Mouse (Mus musculus): Measurements from ENCODE around the gene Rpl41. TPM values are rescaled to one million over a fixed set of nuclear protein-coding genes. Genes with fewer than 3 reads are reported as not detected.
"Not testable (repeated sequence)": the region's sequence is repeated elsewhere in the genome, so short reads cannot be mapped to it uniquely, and the experiment has no call there.

Gene Rpl41
- polyA plus RNA-seq, 2 experiments from 2014 or later = 5,950 to 7,803 TPM

DNA sequence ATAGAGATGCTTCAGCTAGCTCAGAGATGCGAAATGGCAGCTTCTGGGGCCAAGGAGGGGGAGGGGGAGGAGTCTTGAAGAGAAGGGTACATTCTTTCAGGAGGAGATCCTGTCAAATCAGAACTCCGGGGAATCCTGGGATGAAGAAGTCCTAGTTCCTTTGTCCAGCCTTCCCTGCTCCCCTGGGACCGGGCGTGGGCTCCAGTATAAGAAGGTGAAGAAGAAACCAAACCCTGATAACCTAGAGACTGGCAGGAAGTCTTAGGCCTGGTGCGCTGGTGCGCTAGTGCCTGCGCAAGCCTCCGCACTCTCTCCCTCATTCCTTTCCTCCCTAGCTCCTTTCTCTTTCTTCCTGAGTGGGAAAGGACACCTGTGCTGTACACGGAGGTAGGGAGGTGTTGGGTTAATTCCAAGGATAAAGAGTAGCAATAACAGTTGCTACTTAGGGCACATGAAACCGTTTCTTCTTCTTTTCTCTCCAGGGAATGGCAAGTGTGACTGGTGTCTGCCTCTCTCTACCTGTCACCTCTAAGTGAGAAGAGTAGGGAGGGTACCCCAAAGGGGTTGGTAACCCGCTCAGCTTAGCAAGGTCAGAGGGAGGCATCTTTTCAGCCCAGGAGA, 24.9 kb downstream of the Rpl41 start:
- no peak for ATAC-seq

DNA sequence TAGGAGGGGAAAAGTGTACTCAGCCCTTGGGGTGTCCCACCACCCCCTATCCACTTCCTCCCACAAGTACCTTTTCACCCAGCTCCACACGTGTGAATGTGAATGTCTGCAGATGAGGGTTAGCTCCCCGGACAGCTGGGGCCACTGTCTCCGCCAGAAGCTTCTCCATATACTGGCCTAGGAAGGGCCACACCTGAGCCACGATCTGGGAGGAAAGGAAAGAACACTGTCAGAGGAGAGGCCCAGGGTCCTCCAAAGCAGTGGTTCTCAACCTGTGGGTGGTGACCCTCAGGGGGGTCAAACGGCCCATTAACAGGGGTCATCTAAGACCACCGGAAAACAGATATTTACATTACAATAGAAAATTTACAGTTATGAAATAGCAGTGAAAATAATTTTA, 26.8 kb downstream of the Rpl41 start:
- no peak for ATAC-seq

DNA sequence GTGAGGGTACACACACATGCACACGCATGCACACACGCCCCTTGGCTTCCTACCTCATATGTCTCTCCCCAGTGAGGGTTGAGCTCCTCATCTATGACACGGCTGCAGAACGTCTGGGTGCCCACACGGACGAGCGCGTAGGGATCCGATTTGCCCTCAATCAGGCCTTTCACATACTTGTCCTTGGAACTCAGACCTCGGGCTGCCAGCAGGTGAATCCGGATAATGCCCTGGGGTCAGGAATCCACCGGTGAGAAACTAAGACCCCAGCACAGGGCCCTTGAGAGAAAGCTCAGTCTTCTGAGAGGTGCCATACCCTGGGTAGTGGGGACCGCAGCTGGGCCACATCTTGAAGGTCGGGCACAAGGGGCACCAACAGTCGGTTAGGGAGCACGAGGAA, 28.5 kb downstream of the Rpl41 start:
- ATAC-seq = no peak

DNA sequence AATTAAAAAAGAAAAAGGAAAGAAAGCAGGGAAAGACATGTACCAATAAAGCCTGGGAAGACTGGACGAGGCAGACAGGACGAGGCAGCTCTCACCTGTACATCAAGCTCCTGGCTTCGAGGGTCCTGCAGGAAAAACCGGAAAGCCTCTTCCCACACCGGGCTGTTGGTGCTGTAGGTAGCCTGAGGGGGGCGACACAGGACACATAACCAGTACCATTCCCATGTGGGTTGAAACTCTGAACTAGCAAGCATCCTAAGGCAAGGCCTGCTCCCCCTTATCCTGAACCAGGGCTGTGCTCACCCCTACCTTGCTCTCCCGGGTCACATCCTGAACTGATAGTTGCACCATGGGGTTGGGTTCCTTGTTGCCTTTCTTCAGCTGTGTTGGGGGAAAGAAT, 30.3 kb downstream of the Rpl41 start:
- ATAC-seq = no peak

DNA sequence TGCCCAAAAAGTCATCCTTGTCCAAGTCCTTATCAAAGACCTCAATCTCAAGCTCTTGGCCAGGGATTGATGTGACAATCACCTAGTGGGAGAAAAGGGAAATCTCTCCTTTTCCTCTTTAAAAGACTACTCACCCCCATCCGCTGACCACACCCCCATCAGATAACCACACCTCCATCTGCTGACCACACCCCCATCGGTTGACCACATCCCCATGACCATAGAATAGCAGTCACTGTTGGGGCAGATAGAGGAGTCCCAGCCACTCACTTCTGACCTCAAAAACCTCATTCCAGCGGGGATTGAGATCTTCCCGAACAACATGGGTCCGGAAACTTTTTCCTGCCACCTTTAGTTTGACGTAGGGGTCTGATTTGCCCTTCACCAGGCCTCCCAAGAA, 32.4 kb downstream of the Rpl41 start:
- ATAC-seq = no peak

DNA sequence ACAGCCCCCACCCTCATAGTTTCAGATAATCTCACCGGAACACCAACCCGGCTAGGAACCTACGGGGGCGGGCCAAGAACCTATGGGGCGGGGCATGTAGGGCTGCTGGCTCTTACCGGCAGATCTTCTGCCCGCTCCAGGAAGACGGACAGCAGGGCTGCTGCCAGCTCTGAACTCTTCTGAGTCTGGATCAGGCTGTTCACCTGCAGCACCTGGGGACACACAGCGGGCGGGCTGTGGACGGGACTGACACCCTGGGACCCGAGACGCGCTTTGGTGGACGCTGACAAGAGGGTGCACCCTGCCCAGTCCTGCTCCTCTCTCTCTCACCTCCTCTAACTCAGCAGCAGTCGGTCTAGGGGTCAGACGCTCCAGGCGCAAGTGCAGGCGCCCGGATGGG, 33.1 kb downstream of the Rpl41 start:
- ATAC-seq = no peak

DNA sequence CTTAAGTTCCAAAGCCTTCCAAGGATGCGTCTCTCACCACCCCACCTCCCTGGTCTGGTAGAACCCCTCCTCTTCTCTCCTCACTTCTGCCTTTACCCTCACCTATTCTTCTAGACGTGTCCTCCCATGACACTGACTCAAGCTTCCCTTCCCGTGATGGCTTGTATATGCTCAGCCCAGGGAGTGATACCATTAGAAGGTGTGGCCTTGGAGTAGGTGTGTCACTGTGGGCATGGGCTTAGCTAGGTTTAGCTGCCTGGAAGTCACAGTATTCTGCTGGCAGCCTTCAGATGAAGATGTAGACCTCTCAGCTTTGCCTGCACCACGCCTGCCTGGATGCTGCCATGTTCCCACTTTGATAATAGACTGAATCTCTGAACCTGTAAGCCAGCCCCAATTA, 34.1 kb downstream of the Rpl41 start:
- no peak for ATAC-seq

DNA sequence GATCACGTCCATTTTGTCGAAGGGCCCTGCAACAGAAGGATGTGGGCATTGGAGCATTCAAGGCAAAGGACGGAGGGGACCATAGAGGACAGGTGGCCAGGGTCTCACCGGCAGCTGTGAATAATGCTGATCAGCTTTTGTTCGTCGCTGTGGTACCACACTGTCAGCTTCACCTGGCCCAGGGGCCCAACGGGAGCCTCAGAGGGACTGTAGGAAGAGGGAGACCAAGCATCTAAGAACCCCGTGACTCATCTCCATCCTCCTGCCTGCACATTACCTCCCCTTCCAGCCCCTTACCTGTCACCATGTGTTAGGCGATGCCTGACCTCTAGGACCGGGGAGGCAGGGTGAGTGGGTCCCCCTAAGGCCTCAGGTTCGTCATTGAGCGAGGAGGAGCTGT, 37.3 kb downstream of the Rpl41 start:
- ATAC-seq = no peak

DNA sequence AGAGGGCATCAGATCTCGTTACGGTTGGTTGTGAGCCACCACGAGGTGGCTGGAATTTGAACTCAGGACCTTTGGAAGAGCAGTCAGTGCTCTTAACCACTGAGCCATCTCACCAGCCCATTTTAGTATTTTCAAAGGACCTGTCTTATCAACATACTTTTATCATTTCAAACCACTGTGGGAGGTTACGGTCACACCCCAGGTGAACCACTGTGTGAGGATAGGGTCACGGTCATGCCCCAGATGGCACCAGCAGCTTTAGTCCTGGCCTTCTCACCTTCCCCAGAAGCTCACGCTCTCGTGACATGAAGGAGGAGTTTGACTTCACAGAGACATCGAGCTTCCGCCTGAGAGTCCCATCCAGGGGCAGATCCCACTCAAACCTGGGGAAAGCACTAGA, 37.9 kb downstream of the Rpl41 start:
- no peak for ATAC-seq

DNA sequence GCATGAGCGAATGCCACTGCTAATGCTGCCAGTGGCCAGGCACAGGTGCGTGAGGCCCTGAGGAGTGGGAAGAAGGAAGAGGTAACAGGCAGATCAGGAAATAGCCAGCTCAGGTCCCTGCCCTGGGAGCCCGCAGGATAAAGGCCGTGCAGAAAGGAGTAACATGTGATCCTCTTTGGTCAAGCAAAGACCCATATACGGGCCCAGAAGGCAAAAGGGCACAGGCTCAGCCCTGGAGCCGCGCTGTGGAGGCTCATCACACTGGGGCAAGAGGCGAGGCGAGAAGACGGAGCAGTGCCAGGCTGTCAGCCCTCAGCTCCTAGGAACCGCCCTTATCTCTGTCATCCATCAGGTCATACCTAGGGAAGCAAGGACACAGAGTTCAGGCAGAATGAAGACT, 38.8 kb downstream of the Rpl41 start:
- ATAC-seq = no peak

DNA sequence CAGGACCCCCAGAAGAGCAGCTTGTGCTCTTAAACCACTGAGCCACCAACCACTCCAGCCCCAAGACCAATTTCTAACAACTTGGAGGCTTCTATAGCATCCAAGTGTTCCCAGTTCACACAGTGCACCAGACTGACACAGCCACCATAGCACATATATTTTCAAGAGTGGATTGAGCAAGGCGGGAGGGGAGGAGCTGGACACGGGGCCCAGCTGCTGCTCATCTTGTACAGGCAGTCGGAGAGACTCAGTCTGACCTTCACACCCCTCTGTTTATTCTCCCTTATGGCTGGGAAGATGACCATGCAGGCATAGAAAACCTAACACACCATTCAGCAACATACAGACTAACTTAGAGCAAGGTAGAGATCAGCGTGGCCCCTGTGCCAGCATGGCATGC, 39.3 kb downstream of the Rpl41 start:
- no peak for ATAC-seq

DNA sequence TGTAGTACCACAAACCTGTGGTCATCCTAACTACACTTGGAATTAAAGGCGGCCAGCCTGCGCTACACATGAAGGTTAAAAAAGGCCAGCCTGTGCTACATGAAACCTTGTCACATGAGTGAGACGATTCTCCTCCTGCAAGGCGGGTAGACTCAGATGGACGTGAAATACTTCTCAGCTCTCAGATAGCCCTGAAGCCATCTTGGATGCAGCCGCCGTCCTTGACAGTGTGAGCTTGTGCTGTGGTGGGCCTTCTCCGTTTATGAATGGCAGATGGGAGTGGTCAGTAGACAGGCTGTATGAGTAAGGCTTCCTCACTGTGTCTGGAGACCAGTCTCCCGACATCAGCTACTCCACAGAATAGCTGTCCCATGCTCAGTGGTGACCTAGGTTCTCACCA, 39.9 kb downstream of the Rpl41 start:
- ATAC-seq = no peak

DNA sequence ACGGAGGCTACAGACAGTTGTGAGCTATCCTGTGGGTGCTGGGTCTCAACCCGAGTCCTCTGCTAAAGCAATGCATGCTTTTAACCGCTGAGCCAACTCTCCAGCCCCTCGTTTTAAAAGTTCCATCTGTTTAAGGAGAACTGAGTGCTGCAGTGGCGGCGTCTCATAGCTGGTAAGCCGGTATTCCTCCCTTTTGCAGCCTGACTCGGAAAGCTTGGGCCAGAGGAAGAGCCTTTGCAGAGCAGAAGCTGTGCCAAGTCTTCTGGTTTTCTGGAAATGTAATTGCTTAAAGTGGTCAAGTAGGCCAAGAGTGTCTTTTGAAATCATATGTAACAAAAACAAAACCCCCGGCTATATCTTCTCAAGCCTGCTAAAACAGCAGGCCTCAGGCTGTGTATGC, 40.8 kb downstream of the Rpl41 start:
- ATAC-seq = no peak

DNA sequence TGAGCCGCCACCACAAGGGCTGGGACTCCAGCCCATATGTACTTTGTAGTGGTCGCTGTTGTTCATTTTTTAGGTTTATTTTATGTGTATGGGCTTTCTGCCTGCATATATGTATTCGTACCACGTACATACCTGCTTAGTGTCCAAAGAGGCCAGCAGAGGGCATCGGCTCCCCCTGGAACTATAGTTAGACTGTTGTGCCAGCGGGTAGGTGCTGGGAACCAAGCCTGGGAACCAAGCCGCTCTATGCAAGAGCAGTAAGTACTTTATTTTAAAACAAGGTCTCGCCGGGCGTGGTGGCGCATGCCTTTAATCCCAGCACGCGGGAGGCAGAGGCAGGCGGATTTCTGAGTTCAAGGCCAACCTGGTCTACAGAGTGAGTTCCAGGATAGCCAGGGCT, 43.1 kb downstream of the Rpl41 start:
- ATAC-seq = no peak

DNA sequence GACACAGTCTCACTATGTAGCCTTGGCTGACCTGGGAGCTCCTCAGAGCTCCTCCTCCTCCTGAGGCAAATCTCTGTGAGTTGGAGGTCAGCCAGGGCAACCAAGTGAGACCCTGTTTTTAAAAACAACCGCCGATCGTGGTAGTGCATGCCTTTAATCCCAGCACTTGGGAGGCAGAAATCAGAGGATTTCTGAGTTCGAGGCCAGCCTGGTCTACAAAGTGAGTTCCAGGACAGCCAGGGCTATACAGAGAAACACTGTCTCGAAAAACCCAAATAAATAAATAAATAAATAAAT, 43.8 kb downstream of the Rpl41 start:
- ATAC-seq = not testable (repeated sequence)

DNA sequence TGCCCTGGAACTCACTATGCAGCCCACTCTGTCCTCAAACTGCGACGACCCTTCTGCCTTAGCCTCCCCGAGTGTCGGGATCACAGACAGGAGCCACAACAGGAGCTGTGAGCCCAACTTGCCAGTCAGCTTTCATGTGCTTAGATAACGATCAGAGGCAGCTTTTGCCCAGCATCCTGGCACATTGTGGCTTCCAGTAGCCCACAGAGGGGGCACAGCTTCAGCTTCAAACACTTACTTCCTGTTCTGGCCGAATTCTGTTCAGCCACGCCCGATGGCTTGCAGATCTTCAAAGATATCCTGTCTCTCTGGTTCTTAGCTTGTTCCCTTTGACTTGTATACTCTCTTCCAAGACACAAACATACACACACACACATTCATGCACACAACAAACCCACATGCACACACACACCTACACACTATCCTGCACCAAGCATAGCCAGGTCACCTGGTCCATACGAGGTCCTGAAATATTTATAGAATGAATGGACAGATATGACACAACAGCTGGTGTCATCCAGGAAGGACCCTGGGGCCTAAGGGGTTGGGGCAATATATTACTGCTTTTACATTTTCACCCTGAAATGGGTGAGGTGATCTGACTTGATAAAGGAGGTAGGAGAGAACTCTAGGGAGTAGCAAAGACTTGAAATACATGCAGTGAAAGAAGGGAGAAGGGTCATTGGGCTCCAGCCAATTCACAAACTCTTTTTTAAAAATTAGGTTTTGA, 44.3 kb downstream of the Rpl41 start:
- peak; percentile 93 for ATAC-seq

DNA sequence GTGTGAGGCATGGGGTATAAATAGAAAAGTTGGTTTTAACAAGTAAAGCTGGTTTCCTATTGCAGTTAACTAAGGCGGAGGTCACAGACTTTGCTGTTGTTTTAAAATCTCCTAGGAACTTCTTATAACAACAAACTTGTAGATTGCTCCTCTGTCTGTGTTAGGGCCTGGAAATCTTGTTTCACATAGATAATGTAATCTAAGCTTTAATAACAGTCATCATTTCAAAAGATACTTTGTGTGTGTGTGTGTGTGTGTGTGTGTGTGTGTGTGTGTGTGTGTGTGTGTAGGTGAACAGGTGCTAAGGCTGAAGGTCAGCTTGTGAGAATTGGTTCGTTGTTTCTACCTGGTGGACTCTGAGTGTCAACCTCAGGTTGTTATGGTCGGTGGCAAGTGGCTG, 45.1 kb downstream of the Rpl41 start:
- no peak for ATAC-seq

DNA sequence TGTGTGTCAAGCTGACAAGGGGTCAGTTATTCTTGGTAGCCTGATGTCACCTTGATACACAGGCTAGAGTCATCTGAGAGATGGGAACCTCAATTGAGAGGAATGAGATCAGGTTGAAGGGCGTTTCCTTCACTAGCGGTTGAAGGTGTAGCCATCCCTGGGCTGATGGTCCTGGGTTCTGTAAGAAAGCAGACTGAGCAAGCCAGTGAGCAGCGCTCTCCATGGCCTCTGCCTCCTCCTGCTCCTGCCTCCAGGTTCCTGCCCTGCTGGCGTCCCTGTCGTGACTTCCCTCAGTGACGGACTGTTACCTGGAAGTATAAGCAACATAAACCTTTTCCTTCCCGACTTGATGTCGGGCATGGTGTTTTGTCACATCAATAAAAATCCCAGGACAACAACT, 45.6 kb downstream of the Rpl41 start:
- ATAC-seq = no peak

DNA sequence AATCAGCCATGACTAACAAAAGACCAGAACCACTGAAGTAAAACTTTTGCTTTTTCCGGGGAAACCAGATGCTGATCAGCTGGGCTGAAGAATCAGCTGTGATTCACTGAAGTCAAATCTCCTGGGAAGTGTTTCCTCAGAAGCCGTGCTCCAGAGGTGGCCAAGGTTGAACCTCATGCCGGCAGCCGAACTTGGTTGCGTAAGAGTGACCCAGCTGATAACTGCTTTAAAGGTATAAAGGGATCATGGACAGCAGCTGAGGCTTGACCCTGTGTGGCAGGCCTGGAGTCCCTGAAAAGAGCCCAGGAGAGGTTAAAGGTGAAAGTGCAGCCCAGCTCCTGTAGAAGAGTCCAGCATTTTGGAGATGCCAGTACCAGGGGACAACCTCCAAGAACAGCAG, 46.8 kb downstream of the Rpl41 start:
- ATAC-seq = no peak

DNA sequence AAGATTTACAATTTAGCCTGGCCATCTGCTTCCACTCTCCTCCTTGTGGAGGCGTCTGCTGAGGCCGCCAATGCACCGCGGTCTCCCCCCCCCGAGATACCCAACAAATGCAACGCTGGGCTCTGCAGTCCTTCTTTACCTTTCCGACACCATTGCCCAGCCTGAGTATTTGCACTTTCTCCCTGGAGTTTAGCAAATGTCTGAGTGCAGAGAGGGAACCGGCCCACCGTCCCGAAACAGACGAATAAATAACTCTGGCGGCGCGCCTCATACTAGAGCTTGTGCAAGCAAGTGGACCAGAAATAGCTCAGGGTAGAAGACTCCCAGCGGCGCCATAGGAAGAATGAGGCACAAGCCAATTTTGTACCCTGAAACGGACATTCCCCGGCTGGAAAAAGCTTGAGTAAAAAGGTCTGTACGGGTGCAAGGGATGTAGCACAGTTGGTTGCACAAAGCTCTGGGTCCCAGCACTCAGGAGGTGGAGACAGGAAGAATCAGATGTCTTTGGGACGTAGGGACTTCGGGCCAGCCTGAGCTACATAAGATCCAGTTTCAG, 49.9 kb downstream of the Rpl41 start:
- no peak for ATAC-seq

DNA sequence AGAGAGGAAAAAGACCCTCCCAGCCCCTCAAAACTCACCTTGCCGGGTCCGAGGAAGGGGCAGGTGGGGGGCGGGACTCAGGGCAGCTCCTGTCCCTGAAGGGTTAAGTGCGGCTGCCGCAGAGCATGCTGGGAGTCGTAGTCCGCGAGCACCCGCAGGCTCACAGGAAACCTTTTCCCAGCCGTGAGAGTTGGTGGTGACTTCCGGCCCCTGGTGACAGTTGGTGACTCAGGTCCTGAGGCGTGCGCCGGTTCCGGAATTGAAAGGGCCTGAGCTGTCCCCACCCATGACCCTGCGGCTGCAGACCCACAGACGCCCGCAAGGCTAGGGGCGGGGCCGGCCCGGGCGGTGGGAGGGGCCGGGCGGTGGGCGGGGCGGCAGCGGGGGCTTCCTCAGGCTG, 50.5 kb downstream of the Rpl41 start, which contains the start of gene Myl6b:
Gene Myl6b (minus strand): TSS at position 96 of the 400 bp plus-strand sequence.
- peak; percentile 82 for ATAC-seq

Data from activated CD4-positive, CD25-positive, alpha-beta regulatory T cell, adult 4 months (primary cell).